ENCODE assay signal across 8 mouse cellular contexts in the genomic region with DNA sequence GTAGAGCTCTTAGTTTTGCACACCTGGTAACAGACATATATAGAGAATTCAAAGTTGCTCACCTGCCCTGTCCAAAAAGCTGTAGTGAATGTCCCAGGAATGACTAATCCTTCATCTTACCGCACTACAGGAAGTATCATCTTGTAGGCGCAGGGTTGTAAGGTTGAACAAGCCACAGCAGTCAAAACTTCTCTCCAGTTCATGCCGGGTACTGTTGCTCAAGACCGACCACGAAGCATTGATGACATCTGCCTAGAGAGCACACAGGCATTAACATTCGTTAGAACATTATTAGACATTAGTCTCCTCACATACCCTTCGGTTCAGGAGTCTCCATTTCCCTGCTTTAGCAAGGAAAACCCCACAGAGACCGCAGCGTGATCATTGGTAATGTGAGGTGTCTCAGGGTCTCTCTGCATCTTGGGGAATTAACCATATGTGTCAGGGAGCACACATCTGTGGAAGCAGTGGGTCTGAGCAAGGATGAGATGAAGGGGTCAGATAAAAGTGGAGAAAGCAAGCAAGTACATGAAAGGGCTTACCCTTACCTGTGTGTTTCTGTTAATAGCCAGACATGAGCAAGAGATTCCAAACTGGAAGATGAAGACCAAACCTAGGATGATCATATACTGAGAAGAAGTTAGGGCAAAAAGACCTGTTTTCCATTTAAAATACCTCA. TPM values are rescaled to one million over a fixed set of nuclear protein-coding genes. Genes with fewer than 3 reads are reported as not detected.
A peak's percentile ranks its signal among the peaks of the same experiment; 100 is the strongest.
DNase-seq lines count a peak whose midpoint lies in the region; ATAC-seq lines count a peak whose summit lies in the region.

No protein-coding gene starts in this region.

- peaks cover 30% of the 10 kb centered on the region for H3K4me1 ChIP-seq in kidney, embryonic 16.5 days (ENCODE audit: insufficient read depth, low read length)
- no peaks in the 10 kb centered on the region; the same call in 1 of the 2 replicates for H3K4me1 ChIP-seq in embryonic facial prominence, embryonic 11.5 days (ENCODE audit: control insufficient read depth, insufficient read depth, low read length)
- peaks cover 33% of the 10 kb centered on the region for H3K4me1 ChIP-seq in intestine, embryonic 15.5 days (replicated peaks)
- peaks cover 32% of the 10 kb centered on the region for H3K4me1 ChIP-seq in midbrain, embryonic 16.5 days (ENCODE audit: control insufficient read depth, insufficient read depth, low read length)

- no peak for ATAC-seq in kidney, embryonic 16.5 days (ENCODE audit: low FRiP score, low TSS enrichment)
- ATAC-seq in embryonic facial prominence, embryonic 11.5 days (replicated peaks; ENCODE audit: insufficient number of reproducible peaks, low FRiP score, low TSS enrichment, low read depth) = no peak
- no peak for ATAC-seq in intestine, embryonic 15.5 days
- no peak for ATAC-seq in midbrain, embryonic 16.5 days
- ATAC-seq in inflammation-experienced regulatory T-cells, adult 6 months = no peak

- no peaks in the 10 kb centered on the region for H3K27me3 ChIP-seq in kidney, embryonic 16.5 days (ENCODE audit: insufficient read depth, low read length)
- no peaks in the 10 kb centered on the region for H3K27me3 ChIP-seq in embryonic facial prominence, embryonic 11.5 days (ENCODE audit: control insufficient read depth, insufficient read depth, low read length)
- no peaks in the 10 kb centered on the region for H3K27me3 ChIP-seq in intestine, embryonic 15.5 days (replicated peaks)
- no peaks in the 10 kb centered on the region for H3K27me3 ChIP-seq in midbrain, embryonic 16.5 days (ENCODE audit: control insufficient read depth, insufficient read depth, low read depth, low read length)

- H3K4me3 ChIP-seq in kidney, embryonic 16.5 days (ENCODE audit: low read length) = peak overlapping the region; percentile 75
- H3K4me3 ChIP-seq in embryonic facial prominence, embryonic 11.5 days (ENCODE audit: low read depth, low read length) = peak overlapping the region; percentile 58
- peak overlapping the region; percentile 50 for H3K4me3 ChIP-seq in intestine, embryonic 15.5 days (replicated peaks)
- H3K4me3 ChIP-seq in midbrain, embryonic 16.5 days (ENCODE audit: low read depth, low read length) = peak overlapping the region; percentile 49; the same call in 1 of the 2 replicates

- no peak for DNase-seq in kidney, adult 11 months
- DNase-seq in embryonic facial prominence, embryonic 11.5 days (ENCODE audit: low spot score) = no peak
- DNase-seq in B cell, adult 2 months = no peak
- no peak for DNase-seq in layer of hippocampus, postnatal 14 days (ENCODE audit: low spot score in 2 of 2)

- WGBS in kidney, embryonic 16.5 days = 72% methylated on average over 9 of the region's 9 CpGs
- WGBS in embryonic facial prominence, embryonic 11.5 days = 81% methylated on average over 9 of the region's 9 CpGs
- WGBS in intestine, embryonic 15.5 days = 71% methylated on average over 9 of the region's 9 CpGs
- WGBS in midbrain, embryonic 16.5 days = 80% methylated on average over 9 of the region's 9 CpGs

- H3K9me3 ChIP-seq in kidney, embryonic 16.5 days (ENCODE audit: low read length) = no peaks in the 10 kb centered on the region
- H3K9me3 ChIP-seq in embryonic facial prominence, embryonic 11.5 days (replicated peaks; ENCODE audit: control insufficient read depth, low read length) = no peaks in the 10 kb centered on the region
- H3K9me3 ChIP-seq in intestine, embryonic 15.5 days = no peaks in the 10 kb centered on the region
- H3K9me3 ChIP-seq in midbrain, embryonic 16.5 days (replicated peaks; ENCODE audit: control insufficient read depth, low read length, poor library complexity, severe bottlenecking) = no peaks in the 10 kb centered on the region

- peak overlapping the region; percentile 82 for H3K9ac ChIP-seq in kidney, embryonic 16.5 days (replicated peaks; ENCODE audit: low read length)
- H3K9ac ChIP-seq in embryonic facial prominence, embryonic 11.5 days (replicated peaks; ENCODE audit: low read length) = peak overlapping the region; percentile 67
- H3K9ac ChIP-seq in intestine, embryonic 15.5 days = peak overlapping the region; percentile 64
- 0 out of 2 replicates have a peak overlapping the region, but pooled peaks have one; percentile 75 for H3K9ac ChIP-seq in midbrain, embryonic 16.5 days (ENCODE audit: low read depth, low read length)

- H3K4me2 ChIP-seq in kidney, embryonic 16.5 days (replicated peaks; ENCODE audit: low read depth, low read length) = peak overlapping the region; percentile 82
- H3K4me2 ChIP-seq in embryonic facial prominence, embryonic 11.5 days (ENCODE audit: low read depth, low read length) = peak overlapping the region; percentile 90
- peak overlapping the region; percentile 85 for H3K4me2 ChIP-seq in intestine, embryonic 15.5 days (replicated peaks)
- peak overlapping the region; percentile 97 for H3K4me2 ChIP-seq in midbrain, embryonic 16.5 days (ENCODE audit: low read length)

- peaks cover 37% of the 10 kb centered on the region for H3K36me3 ChIP-seq in kidney, embryonic 16.5 days (ENCODE audit: insufficient read depth, low read length)
- H3K36me3 ChIP-seq in embryonic facial prominence, embryonic 11.5 days (replicated peaks; ENCODE audit: control insufficient read depth, insufficient read depth, low read depth, low read length) = peaks cover 24% of the 10 kb centered on the region
- H3K36me3 ChIP-seq in intestine, embryonic 15.5 days = peaks cover 30% of the 10 kb centered on the region
- peaks cover 35% of the 10 kb centered on the region for H3K36me3 ChIP-seq in midbrain, embryonic 16.5 days (ENCODE audit: control insufficient read depth, insufficient read depth, low read length)

- peak overlapping the region; percentile 96; the same call in 1 of the 2 replicates for H3K27ac ChIP-seq in kidney, embryonic 16.5 days (ENCODE audit: low read length)
- no peak overlapping the region for H3K27ac ChIP-seq in embryonic facial prominence, embryonic 11.5 days (replicated peaks; ENCODE audit: low read depth, low read length)
- peak overlapping the region; percentile 78 for H3K27ac ChIP-seq in intestine, embryonic 15.5 days
- H3K27ac ChIP-seq in midbrain, embryonic 16.5 days (ENCODE audit: low read length) = peak overlapping the region; percentile 24; the same call in 1 of the 2 replicates

RNA-seq across cellular contexts. Expression of gene Tspan31, which starts 1.6 kb away (rescaled TPM):
- polyA plus RNA-seq in kidney, embryonic 16.5 days (2015; fragmentation: Nextera tagmentation; extraction: Ambion mirVana) = 205 and 208 TPM in 2 replicates
- polyA plus RNA-seq in embryonic facial prominence, embryonic 11.5 days (2014; fragmentation: Nextera tagmentation; extraction: Ambion mirVana) = 83.4 and 98.5 TPM in 2 replicates
- 167 and 181 TPM in 2 replicates for polyA plus RNA-seq in intestine, embryonic 15.5 days (2015; fragmentation: Nextera tagmentation; extraction: Ambion mirVana)
- polyA plus RNA-seq in midbrain, embryonic 16.5 days (2015; fragmentation: Nextera tagmentation; extraction: Ambion mirVana) = 105 and 110 TPM in 2 replicates
- 100 to 1,000 TPM in 2 of 3 experiments, 10 to 100 TPM in 1; 97.8 to 134 (median 127) TPM for polyA plus RNA-seq in inflammation-experienced regulatory T-cells, adult 6 months (2017; shearing (Covaris generic))
- total RNA-seq in layer of hippocampus, postnatal 14 days (2021) = 10 to 100 TPM; 62.7 to 65.4 TPM

RNA-seq across cellular contexts. Expression of gene Cdk4, which starts 5.2 kb away (rescaled TPM):
- 1,871 and 1,917 TPM in 2 replicates for polyA plus RNA-seq in kidney, embryonic 16.5 days (2015; fragmentation: Nextera tagmentation; extraction: Ambion mirVana)
- 3,117 and 3,128 TPM in 2 replicates for polyA plus RNA-seq in embryonic facial prominence, embryonic 11.5 days (2014; fragmentation: Nextera tagmentation; extraction: Ambion mirVana)
- 1,579 and 1,616 TPM in 2 replicates for polyA plus RNA-seq in intestine, embryonic 15.5 days (2015; fragmentation: Nextera tagmentation; extraction: Ambion mirVana)
- polyA plus RNA-seq in midbrain, embryonic 16.5 days (2015; fragmentation: Nextera tagmentation; extraction: Ambion mirVana) = 646 and 776 TPM in 2 replicates
- 100 to 1,000 TPM; 284 to 347 (median 295) TPM for polyA plus RNA-seq in inflammation-experienced regulatory T-cells, adult 6 months (2017; shearing (Covaris generic))
- total RNA-seq in layer of hippocampus, postnatal 14 days (2021) = 100 to 1,000 TPM; 120 to 123 TPM

RNA-seq across cellular contexts. Expression of gene Agap2, which starts 6.6 kb away (rescaled TPM):
- polyA plus RNA-seq in kidney, embryonic 16.5 days (2015; fragmentation: Nextera tagmentation; extraction: Ambion mirVana) = 0.04 and 0.09 TPM in 2 replicates
- 0.80 and 0.95 TPM in 2 replicates for polyA plus RNA-seq in embryonic facial prominence, embryonic 11.5 days (2014; fragmentation: Nextera tagmentation; extraction: Ambion mirVana)
- polyA plus RNA-seq in intestine, embryonic 15.5 days (2015; fragmentation: Nextera tagmentation; extraction: Ambion mirVana) = 0.16 and 0.43 TPM in 2 replicates
- polyA plus RNA-seq in midbrain, embryonic 16.5 days (2015; fragmentation: Nextera tagmentation; extraction: Ambion mirVana) = 5.1 and 5.3 TPM in 2 replicates
- polyA plus RNA-seq in inflammation-experienced regulatory T-cells, adult 6 months (2017; shearing (Covaris generic)) = 10 to 100 TPM; 25.9 to 32.1 (median 31.2) TPM
- 100 to 1,000 TPM; 719 to 736 TPM for total RNA-seq in layer of hippocampus, postnatal 14 days (2021)

RNA-seq across cellular contexts. Expression of gene March9, which starts 8.5 kb away (rescaled TPM):
- polyA plus RNA-seq in kidney, embryonic 16.5 days (2015; fragmentation: Nextera tagmentation; extraction: Ambion mirVana) = 1.2 and 1.4 TPM in 2 replicates
- 1.5 and 1.8 TPM in 2 replicates for polyA plus RNA-seq in embryonic facial prominence, embryonic 11.5 days (2014; fragmentation: Nextera tagmentation; extraction: Ambion mirVana)
- 0.74 and 0.91 TPM in 2 replicates for polyA plus RNA-seq in intestine, embryonic 15.5 days (2015; fragmentation: Nextera tagmentation; extraction: Ambion mirVana)
- polyA plus RNA-seq in midbrain, embryonic 16.5 days (2015; fragmentation: Nextera tagmentation; extraction: Ambion mirVana) = 5.6 and 6.3 TPM in 2 replicates
- polyA plus RNA-seq in inflammation-experienced regulatory T-cells, adult 6 months (2017; shearing (Covaris generic)) = under 1 TPM; 0.35 to 0.84 (median 0.72) TPM
- total RNA-seq in layer of hippocampus, postnatal 14 days (2021) = 10 to 100 TPM; 31.8 to 34.9 TPM

RNA-seq across cellular contexts. Expression of gene Cyp27b1, which starts 20.4 kb away (rescaled TPM):
- 32.6 and 53.8 TPM in 2 replicates for polyA plus RNA-seq in kidney, embryonic 16.5 days (2015; fragmentation: Nextera tagmentation; extraction: Ambion mirVana)
- polyA plus RNA-seq in embryonic facial prominence, embryonic 11.5 days (2014; fragmentation: Nextera tagmentation; extraction: Ambion mirVana) = not detected in 2 replicates
- 0.05 and 0.11 TPM in 2 replicates for polyA plus RNA-seq in intestine, embryonic 15.5 days (2015; fragmentation: Nextera tagmentation; extraction: Ambion mirVana)
- polyA plus RNA-seq in midbrain, embryonic 16.5 days (2015; fragmentation: Nextera tagmentation; extraction: Ambion mirVana) = 0.08 and 0.14 TPM in 2 replicates
- not detected for polyA plus RNA-seq in inflammation-experienced regulatory T-cells, adult 6 months (2017; shearing (Covaris generic))
- 1 to 10 TPM in 1 of 2 experiments, under 1 TPM in 1; 0.74 to 1.0 TPM for total RNA-seq in layer of hippocampus, postnatal 14 days (2021)
